Mouse (Mus musculus) stomach, embryonic 16.5 days (tissue): ENCODE measurements around the gene Nt5dc2. TPM values are rescaled to one million over a fixed set of nuclear protein-coding genes. Genes with fewer than 3 reads are reported as not detected.

Experiments used
- ATAC-seq: fragments of 200-750 bp; cut with Nextera tagmentation; 2 replicates; pipeline ENCODE4 v1.8.0; 2017; ENCODE audit warnings: moderate number of reproducible peaks, moderate TSS enrichment; ENCODE audit not compliant: insufficient read depth, low FRiP score
- H3K27ac ChIP-seq: fragments of 300-500 bp; sonication (generic); 2 replicates; pipeline ENCODE4 v1.5.1; 2014; ENCODE audit warnings: low read length
- H3K27me3 ChIP-seq: fragments of 300-500 bp; sonication (generic); 2 replicates; pipeline ENCODE4 v1.6.1; 2014; ENCODE audit warnings: low read length, control low read depth, mixed read lengths; ENCODE audit not compliant: control insufficient read depth, insufficient read depth
- H3K36me3 ChIP-seq: fragments of 300-500 bp; sonication (generic); 2 replicates; pipeline ENCODE4 v1.6.1; 2014; ENCODE audit warnings: low read length; ENCODE audit not compliant: control insufficient read depth, insufficient read depth
- H3K4me1 ChIP-seq: fragments of 300-500 bp; sonication (generic); 2 replicates; pipeline ENCODE4 v1.6.1; 2014; ENCODE audit warnings: low read length, control low read depth, mixed read lengths; ENCODE audit not compliant: control insufficient read depth, insufficient read depth
- H3K4me2 ChIP-seq: fragments of 300-500 bp; sonication (generic); 2 replicates; pipeline ENCODE4 v1.6.1; 2014; ENCODE audit warnings: low read depth, low read length, mixed read lengths
- H3K4me3 ChIP-seq: fragments of 300-500 bp; sonication (generic); replicated peaks from 2 replicates; pipeline ENCODE4 v1.5.1; 2014; ENCODE audit warnings: mild to moderate bottlenecking, low read length
- H3K9ac ChIP-seq: fragments of 300-500 bp; sonication (generic); 2 replicates; pipeline ENCODE4 v1.6.1; 2014; ENCODE audit warnings: low read length
- H3K9me3 ChIP-seq: fragments of 300-500 bp; sonication (generic); replicated peaks from 2 replicates; pipeline ENCODE4 v1.6.1; 2016; ENCODE audit warnings: low read length, control low read depth; ENCODE audit not compliant: control insufficient read depth
- WGBS: fragments of 180-500 bp; shearing (Covaris S2); extraction: QIAGEN DNeasy Blood & Tissue Kit; methylation state at CpG from one replicate; pipeline ENCODE4 v1.1.7; 2014; 5-methylcytosine and 5-hydroxymethylcytosine counted together
- polyA plus RNA-seq: library from polyadenylated mRNA; unstranded; fragments of >200 nt; fragmentation: Nextera tagmentation; extraction: Ambion mirVana; gene quantifications from 2 replicates; pipeline ENCODE4 v1.2.1, GENCODE M21; 2015

Nt5dc2 gene
- polyA plus RNA-seq, 1 experiment from 2014 or later = 232 TPM

GRCm38 (mm10) chr14:31115522-31115921, 15.3 kb upstream of the Nt5dc2 start:
- Histone ChIP-seq H3K4me3 (no peak overlapping the region), H3K4me2 (no peak overlapping the region), H3K27me3 (no peaks in the 10 kb centered on the region), H3K36me3 (peaks cover 14% of the 10 kb centered on the region; the same call in 1 of the 2 replicates), H3K9me3 (no peaks in the 10 kb centered on the region), H3K4me1 (no peaks in the 10 kb centered on the region), H3K27ac (no peak overlapping the region), H3K9ac (no peak overlapping the region)
- ATAC-seq = no peak
- WGBS = 64% methylated on average over 2 of the region's 2 CpGs

GRCm38 (mm10) chr14:31125106-31126075, 5.5 kb upstream of the Nt5dc2 start:
- Histone ChIP-seq H3K4me1 (peaks cover 25% of the 10 kb centered on the region), H3K9me3 (no peaks in the 10 kb centered on the region), H3K27me3 (no peaks in the 10 kb centered on the region), H3K4me2 (peak overlapping the region; percentile 6; the same call in 1 of the 2 replicates), H3K36me3 (no peaks in the 10 kb centered on the region), H3K27ac (peak overlapping the region; percentile 40; the same call in 1 of the 2 replicates), H3K4me3 (no peak overlapping the region), H3K9ac (peak overlapping the region; percentile 34; the same call in 1 of the 2 replicates)
- 50% methylated on average over 9 of the region's 9 CpGs for WGBS
- ATAC-seq = no peak

- H3K4me1 ChIP-seq = peaks cover 27% of the 10 kb centered on the region
- no peaks in the 10 kb centered on the region for H3K27me3 ChIP-seq
- H3K9ac ChIP-seq = no peak overlapping the region; the same call in 1 of the 2 replicates
- no peak overlapping the region for H3K4me3 ChIP-seq
- no peak overlapping the region for H3K27ac ChIP-seq
- no peaks in the 10 kb centered on the region for H3K36me3 ChIP-seq
- H3K9me3 ChIP-seq = no peaks in the 10 kb centered on the region
- ATAC-seq = no peak
- 0 out of 2 replicates have a peak overlapping the region, but pooled peaks have one; percentile 31 for H3K4me2 ChIP-seq
- WGBS = 89% methylated on average over 8 of the region's 8 CpGs
Observed at GRCm38 (mm10) chr14:31126826-31127225, 4.0 kb upstream of the Nt5dc2 start.

GRCm38 (mm10) chr14:31128101-31128825, 2.6 kb upstream of the Nt5dc2 start:
- ATAC-seq = no peak
- Histone ChIP-seq H3K27ac (peak overlapping the region; percentile 88), H3K27me3 (no peaks in the 10 kb centered on the region), H3K4me3 (peak overlapping the region; percentile 77), H3K4me2 (peak overlapping the region; percentile 96), H3K36me3 (no peaks in the 10 kb centered on the region), H3K9me3 (no peaks in the 10 kb centered on the region), H3K9ac (peak overlapping the region; percentile 88), H3K4me1 (peaks cover 41% of the 10 kb centered on the region)
- WGBS = 1% methylated on average over 23 of the region's 23 CpGs

GRCm38 (mm10) chr14:31128826-31129219, 2.0 kb upstream of the Nt5dc2 start, which contains the start of gene Smim4:
Gene Smim4 (minus strand): TSS chr14:31128956.
- peak within 1 kb of the TSS; percentile 88 for H3K9ac ChIP-seq
- H3K9me3 ChIP-seq = no peaks in the 10 kb centered on the region
- H3K4me3 ChIP-seq = peak within 1 kb of the TSS; percentile 77
- H3K27me3 ChIP-seq = no peaks in the 10 kb centered on the region
- ATAC-seq = peak; percentile 95
- H3K4me1 ChIP-seq = peaks cover 47% of the 10 kb centered on the region
- no peaks in the 10 kb centered on the region for H3K36me3 ChIP-seq
- H3K4me2 ChIP-seq = peak within 1 kb of the TSS; percentile 96
- peak within 1 kb of the TSS; percentile 98 for H3K27ac ChIP-seq
- 2% methylated on average over 33 of the region's 33 CpGs for WGBS

- WGBS = 62% methylated on average over 15 of the region's 15 CpGs
- Histone ChIP-seq H3K9me3 (no peaks in the 10 kb centered on the region), H3K36me3 (0 out of 2 replicates have a peak, but pooled peaks cover under 1% of the 10 kb centered on the region), H3K27me3 (no peaks in the 10 kb centered on the region), H3K9ac (peak overlapping the region; percentile 46; the same call in 1 of the 2 replicates), H3K27ac (peak overlapping the region; percentile 98), H3K4me2 (peak overlapping the region; percentile 60), H3K4me1 (peaks cover 55% of the 10 kb centered on the region), H3K4me3 (peak overlapping the region; percentile 77)
- ATAC-seq = no peak
Observed at GRCm38 (mm10) chr14:31129326-31130235, 1.3 kb upstream of the Nt5dc2 start.

- Histone ChIP-seq H3K9me3 (no peaks in the 10 kb centered on the region), H3K27me3 (no peaks in the 10 kb centered on the region), H3K4me3 (peak overlapping the region; percentile 92), H3K36me3 (peaks cover 14% of the 10 kb centered on the region), H3K4me2 (peak overlapping the region; percentile 79), H3K4me1 (peaks cover 46% of the 10 kb centered on the region), H3K27ac (peak overlapping the region; percentile 98), H3K9ac (peak overlapping the region; percentile 97)
- under 1% methylated on average over 43 of the region's 43 CpGs for WGBS
- ATAC-seq = 0 out of 2 replicates have a peak, but pooled peaks have one; percentile 0
Observed at GRCm38 (mm10) chr14:31131272-31131821, 494 bp downstream of the Nt5dc2 start.

- ATAC-seq = no peak
- Histone ChIP-seq H3K36me3 (peaks cover 17% of the 10 kb centered on the region), H3K27ac (peak overlapping the region; percentile 98), H3K4me2 (peak overlapping the region; percentile 79), H3K9ac (peak overlapping the region; percentile 97), H3K9me3 (no peaks in the 10 kb centered on the region), H3K27me3 (no peaks in the 10 kb centered on the region), H3K4me3 (peak overlapping the region; percentile 92), H3K4me1 (peaks cover 46% of the 10 kb centered on the region)
- 4% methylated on average over 6 of the region's 6 CpGs for WGBS
Observed at GRCm38 (mm10) chr14:31132031-31132430, 1.2 kb downstream of the Nt5dc2 start.
